Mouse (Mus musculus): ENCODE data around the gene Pld6. TPM values are rescaled to one million over a fixed set of nuclear protein-coding genes. Genes with fewer than 3 reads are reported as not detected.

Gene Pld6
- polyA plus RNA-seq, 1 experiment from 2014 or later, result 0.60 TPM

DNA sequence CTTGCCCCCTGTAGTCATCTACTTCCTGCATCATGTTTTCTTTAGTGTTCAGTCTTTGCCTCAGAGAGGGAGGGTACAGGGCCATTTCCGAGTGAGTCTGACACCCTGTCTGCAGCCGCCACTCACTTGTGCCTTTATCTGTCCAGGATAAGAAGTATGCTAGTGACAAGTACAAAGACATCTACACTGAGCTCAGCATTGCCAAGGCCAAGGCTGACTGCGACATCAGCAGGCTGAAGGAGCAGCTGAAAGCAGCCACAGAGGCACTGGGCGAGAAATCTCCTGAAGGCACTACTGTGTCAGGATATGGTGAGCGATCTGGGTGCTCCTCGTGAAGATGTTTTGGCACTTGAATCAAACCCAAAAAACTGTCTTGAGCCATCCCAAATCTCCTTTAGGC lies 17.7 kb downstream of the Pld6 start:
- 90% methylated on average over 6 of the region's 6 CpGs for WGBS
- Histone ChIP-seq H3K4me2 (ENCODE audit: low read depth) (no peak overlapping the region), H3K9ac (ENCODE audit: low read length) (no peak overlapping the region), H3K27me3 (ENCODE audit: control insufficient read depth, insufficient read depth, low read length) (no peaks in the 10 kb centered on the region), H3K4me3 (ENCODE audit: low read depth, low read length) (no peak overlapping the region), H3K36me3 (ENCODE audit: control insufficient read depth, insufficient read depth, low read length) (peaks cover 23% of the 10 kb centered on the region), H3K4me1 (ENCODE audit: control insufficient read depth, insufficient read depth, low read length) (no peaks in the 10 kb centered on the region), H3K27ac (ENCODE audit: low read depth, low read length) (no peak overlapping the region), H3K9me3 (ENCODE audit: control insufficient read depth, low read length) (no peaks in the 10 kb centered on the region)
- DNase-seq (ENCODE audit: low spot score) (no peak), ATAC-seq (ENCODE audit: insufficient read depth, low FRiP score, low TSS enrichment) (no peak)

DNA sequence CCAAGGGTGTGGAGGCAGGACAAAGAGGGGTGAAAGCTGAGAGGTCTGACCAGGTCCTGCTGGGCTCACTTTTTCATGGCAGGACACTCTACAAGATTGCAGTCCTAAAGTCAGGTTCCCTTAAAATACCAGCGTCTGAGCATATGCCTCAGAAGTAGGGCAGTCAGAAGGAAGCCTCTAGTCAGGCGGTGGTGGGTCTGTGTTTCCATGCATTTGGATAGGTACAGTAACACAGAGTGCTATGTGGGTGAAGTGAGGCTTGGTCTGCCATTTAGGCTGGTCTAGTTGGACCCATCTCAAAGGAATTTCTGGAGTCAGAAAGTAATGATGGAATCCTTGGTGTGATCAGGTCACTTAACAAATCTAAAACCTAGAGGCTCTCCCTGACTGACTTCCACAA lies 18.1 kb downstream of the Pld6 start:
- Histone ChIP-seq H3K27ac (ENCODE audit: low read depth, low read length) (no peak overlapping the region), H3K36me3 (ENCODE audit: control insufficient read depth, insufficient read depth, low read length) (peaks cover 23% of the 10 kb centered on the region), H3K4me3 (ENCODE audit: low read depth, low read length) (no peak overlapping the region), H3K9ac (ENCODE audit: low read length) (no peak overlapping the region), H3K4me2 (ENCODE audit: low read depth) (no peak overlapping the region), H3K4me1 (ENCODE audit: control insufficient read depth, insufficient read depth, low read length) (no peaks in the 10 kb centered on the region), H3K27me3 (ENCODE audit: control insufficient read depth, insufficient read depth, low read length) (no peaks in the 10 kb centered on the region), H3K9me3 (ENCODE audit: control insufficient read depth, low read length) (no peaks in the 10 kb centered on the region)
- DNase-seq (ENCODE audit: low spot score) (no peak), ATAC-seq (ENCODE audit: insufficient read depth, low FRiP score, low TSS enrichment) (no peak)
- WGBS, result 92% methylated on average over 2 of the region's 2 CpGs

DNA sequence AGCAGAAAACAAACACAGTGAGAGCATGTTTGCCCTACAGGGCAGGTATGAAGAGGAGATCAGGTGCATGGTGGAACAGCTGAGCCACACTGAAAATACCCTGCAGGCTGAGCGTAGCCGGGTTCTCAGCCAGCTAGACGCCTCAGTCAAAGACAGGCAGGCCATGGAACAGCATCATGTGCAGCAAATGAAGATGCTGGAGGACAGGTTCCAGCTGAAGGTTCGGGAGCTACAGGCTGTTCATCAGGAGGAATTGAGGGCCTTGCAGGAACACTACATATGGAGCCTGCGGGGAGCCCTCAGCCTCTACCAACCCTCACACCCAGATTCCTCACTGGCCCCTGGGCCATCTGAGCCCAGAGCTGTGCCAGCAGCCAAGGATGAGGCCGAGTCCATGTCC lies 26.6 kb downstream of the Pld6 start:
- 95% methylated on average over 6 of the region's 6 CpGs for WGBS
- no peak for DNase-seq (ENCODE audit: low spot score)
- H3K4me2 ChIP-seq (ENCODE audit: low read depth), result no peak overlapping the region

DNA sequence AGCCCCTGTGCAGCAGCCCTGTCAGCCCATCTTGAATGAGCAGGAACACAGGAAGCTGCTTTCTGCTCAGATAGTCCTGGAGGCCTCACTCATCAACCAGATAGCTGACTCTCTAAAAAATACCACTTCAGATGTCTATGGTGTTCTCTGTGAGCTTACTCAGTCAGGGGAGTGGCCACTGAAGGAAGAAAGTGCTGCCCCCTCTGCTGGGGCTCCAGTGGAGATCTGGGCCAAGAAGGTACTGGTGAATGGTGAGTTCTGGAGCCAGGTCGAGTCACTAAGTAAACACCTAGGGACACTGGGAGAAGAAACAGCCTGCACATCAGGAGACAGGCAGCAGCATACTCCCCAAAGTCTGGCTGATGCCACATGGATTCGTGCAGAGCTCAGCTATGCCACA lies 27.8 kb downstream of the Pld6 start:
- Histone ChIP-seq H3K27me3 (ENCODE audit: control insufficient read depth, insufficient read depth, low read length) (no peaks in the 10 kb centered on the region), H3K36me3 (ENCODE audit: control insufficient read depth, insufficient read depth, low read length) (peaks cover 21% of the 10 kb centered on the region)
- 84% methylated on average over 2 of the region's 2 CpGs for WGBS

More for the DNA sequence above, 26.6 kb downstream of the Pld6 start:
- Histone ChIP-seq H3K27ac (ENCODE audit: low read depth, low read length) (no peak overlapping the region), H3K36me3 (ENCODE audit: control insufficient read depth, insufficient read depth, low read length) (peaks cover 25% of the 10 kb centered on the region), H3K9me3 (ENCODE audit: control insufficient read depth, low read length) (no peaks in the 10 kb centered on the region), H3K4me3 (ENCODE audit: low read depth, low read length) (no peak overlapping the region), H3K4me1 (ENCODE audit: control insufficient read depth, insufficient read depth, low read length) (no peaks in the 10 kb centered on the region), H3K9ac (ENCODE audit: low read length) (no peak overlapping the region), H3K27me3 (ENCODE audit: control insufficient read depth, insufficient read depth, low read length) (no peaks in the 10 kb centered on the region)
- no peak for ATAC-seq (ENCODE audit: insufficient read depth, low FRiP score, low TSS enrichment)

DNA sequence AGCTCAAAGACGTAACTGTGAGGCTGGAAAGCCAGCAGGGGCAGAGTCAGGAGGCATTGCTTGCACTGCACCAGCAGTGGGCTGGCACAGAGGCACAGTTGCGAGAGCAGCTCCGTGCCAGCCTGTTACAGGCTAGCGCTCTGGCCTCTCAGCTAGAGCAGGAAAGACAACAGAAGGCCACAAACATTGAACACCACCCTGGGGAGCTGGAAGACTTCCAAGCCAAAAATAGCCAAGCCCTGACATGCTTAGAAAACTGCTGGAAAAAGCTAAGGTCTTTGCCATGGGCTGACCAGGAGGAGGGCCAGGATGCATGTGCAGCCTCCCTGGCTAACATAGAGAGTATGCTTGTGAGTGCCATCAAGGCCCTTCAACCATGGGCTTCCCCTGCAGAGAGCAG lies 28.3 kb downstream of the Pld6 start:
- H3K9me3 ChIP-seq (ENCODE audit: control insufficient read depth, low read length), result no peaks in the 10 kb centered on the region
- ATAC-seq (ENCODE audit: insufficient read depth, low FRiP score, low TSS enrichment), result no peak
- peaks cover 21% of the 10 kb centered on the region for H3K36me3 ChIP-seq (ENCODE audit: control insufficient read depth, insufficient read depth, low read length)
- H3K27me3 ChIP-seq (ENCODE audit: control insufficient read depth, insufficient read depth, low read length), result no peaks in the 10 kb centered on the region
- H3K27ac ChIP-seq (ENCODE audit: low read depth, low read length), result no peak overlapping the region
- DNase-seq (ENCODE audit: low spot score), result no peak
- H3K4me2 ChIP-seq (ENCODE audit: low read depth), result no peak overlapping the region
- H3K4me3 ChIP-seq (ENCODE audit: low read depth, low read length), result no peak overlapping the region
- H3K4me1 ChIP-seq (ENCODE audit: control insufficient read depth, insufficient read depth, low read length), result no peaks in the 10 kb centered on the region
- H3K9ac ChIP-seq (ENCODE audit: low read length), result no peak overlapping the region
- 93% methylated on average over 4 of the region's 4 CpGs for WGBS

More for the DNA sequence above, 27.8 kb downstream of the Pld6 start:
- DNase-seq (ENCODE audit: low spot score), result no peak
- no peak overlapping the region for H3K4me3 ChIP-seq (ENCODE audit: low read depth, low read length)
- no peaks in the 10 kb centered on the region for H3K9me3 ChIP-seq (ENCODE audit: control insufficient read depth, low read length)
- H3K4me1 ChIP-seq (ENCODE audit: control insufficient read depth, insufficient read depth, low read length), result no peaks in the 10 kb centered on the region
- H3K4me2 ChIP-seq (ENCODE audit: low read depth), result no peak overlapping the region
- no peak for ATAC-seq (ENCODE audit: insufficient read depth, low FRiP score, low TSS enrichment)
- no peak overlapping the region for H3K27ac ChIP-seq (ENCODE audit: low read depth, low read length)
- H3K9ac ChIP-seq (ENCODE audit: low read length), result no peak overlapping the region

DNA sequence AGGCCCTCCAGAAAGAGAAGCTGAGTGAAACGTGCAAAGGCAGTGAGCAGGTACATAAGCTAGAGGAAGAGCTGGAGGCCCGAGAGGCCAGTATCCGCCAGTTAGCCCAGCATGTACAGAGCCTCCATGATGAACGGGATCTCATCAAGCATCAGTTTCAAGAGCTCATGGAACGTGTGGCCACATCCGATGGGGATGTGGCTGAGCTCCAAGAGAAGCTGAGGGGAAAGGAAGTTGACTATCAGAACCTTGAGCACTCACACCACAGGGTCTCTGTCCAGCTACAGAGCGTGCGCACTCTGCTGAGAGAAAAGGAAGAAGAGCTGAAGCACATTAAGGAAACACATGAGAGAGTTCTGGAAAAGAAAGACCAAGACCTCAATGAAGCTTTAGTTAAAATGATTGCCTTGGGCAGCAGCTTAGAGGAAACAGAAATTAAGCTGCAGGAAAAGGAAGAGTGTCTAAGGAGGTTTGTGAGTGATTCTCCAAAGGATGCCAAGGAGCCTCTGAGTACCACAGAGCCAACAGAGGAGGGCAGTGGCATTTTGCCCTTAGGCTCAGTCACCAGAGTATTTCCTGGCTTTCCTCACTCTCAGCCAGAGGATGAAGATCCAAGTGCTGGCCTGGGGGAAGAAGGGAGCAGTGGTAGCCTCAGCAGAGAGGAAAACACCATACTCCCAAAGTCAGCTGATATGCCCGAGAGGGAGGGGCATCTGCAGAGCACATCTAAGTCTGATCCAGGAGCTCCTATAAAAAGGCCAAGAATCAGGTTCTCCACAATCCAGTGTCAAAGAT lies 29.1 kb downstream of the Pld6 start:
- H3K4me1 ChIP-seq (ENCODE audit: control insufficient read depth, insufficient read depth, low read length), result no peaks in the 10 kb centered on the region
- no peak for DNase-seq (ENCODE audit: low spot score)
- H3K9me3 ChIP-seq (ENCODE audit: control insufficient read depth, low read length), result no peaks in the 10 kb centered on the region
- no peak overlapping the region; the same call in 1 of the 2 replicates for H3K9ac ChIP-seq (ENCODE audit: low read length)
- peaks cover 18% of the 10 kb centered on the region for H3K36me3 ChIP-seq (ENCODE audit: control insufficient read depth, insufficient read depth, low read length)
- WGBS, result 91% methylated on average over 9 of the region's 9 CpGs
- no peak overlapping the region for H3K27ac ChIP-seq (ENCODE audit: low read depth, low read length)
- no peak for ATAC-seq (ENCODE audit: insufficient read depth, low FRiP score, low TSS enrichment)
- H3K27me3 ChIP-seq (ENCODE audit: control insufficient read depth, insufficient read depth, low read length), result no peaks in the 10 kb centered on the region
- no peak overlapping the region for H3K4me2 ChIP-seq (ENCODE audit: low read depth)
- H3K4me3 ChIP-seq (ENCODE audit: low read depth, low read length), result no peak overlapping the region

DNA sequence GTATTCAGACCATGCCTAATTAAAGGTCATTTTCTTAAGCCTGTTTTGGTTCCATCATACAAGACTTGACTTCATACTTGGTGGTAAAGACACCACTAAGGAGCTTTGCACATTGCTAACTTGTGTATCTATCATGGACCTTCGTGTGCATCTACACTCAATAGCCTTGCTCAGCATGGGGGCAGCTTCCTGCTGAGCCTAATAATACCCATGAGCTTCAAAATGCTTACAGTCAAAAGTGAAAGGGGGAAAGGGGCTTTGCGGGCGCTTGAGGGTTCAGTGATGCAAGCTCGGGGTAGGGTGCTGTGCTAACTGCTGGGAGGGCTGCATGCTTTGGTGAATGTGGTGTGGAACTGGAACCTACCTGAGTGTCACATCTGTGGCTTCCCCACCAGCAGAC lies 31.1 kb downstream of the Pld6 start:
- no peaks in the 10 kb centered on the region for H3K4me1 ChIP-seq (ENCODE audit: control insufficient read depth, insufficient read depth, low read length)
- no peak overlapping the region for H3K4me3 ChIP-seq (ENCODE audit: low read depth, low read length)
- DNase-seq (ENCODE audit: low spot score), result no peak
- ATAC-seq (ENCODE audit: insufficient read depth, low FRiP score, low TSS enrichment), result no peak
- WGBS, result 79% methylated on average over 4 of the region's 4 CpGs
- no peaks in the 10 kb centered on the region for H3K27me3 ChIP-seq (ENCODE audit: control insufficient read depth, insufficient read depth, low read length)
- no peak overlapping the region for H3K4me2 ChIP-seq (ENCODE audit: low read depth)
- H3K9me3 ChIP-seq (ENCODE audit: control insufficient read depth, low read length), result no peaks in the 10 kb centered on the region
- H3K27ac ChIP-seq (ENCODE audit: low read depth, low read length), result no peak overlapping the region
- no peak overlapping the region for H3K9ac ChIP-seq (ENCODE audit: low read length)
- peaks cover 23% of the 10 kb centered on the region for H3K36me3 ChIP-seq (ENCODE audit: control insufficient read depth, insufficient read depth, low read length)

DNA sequence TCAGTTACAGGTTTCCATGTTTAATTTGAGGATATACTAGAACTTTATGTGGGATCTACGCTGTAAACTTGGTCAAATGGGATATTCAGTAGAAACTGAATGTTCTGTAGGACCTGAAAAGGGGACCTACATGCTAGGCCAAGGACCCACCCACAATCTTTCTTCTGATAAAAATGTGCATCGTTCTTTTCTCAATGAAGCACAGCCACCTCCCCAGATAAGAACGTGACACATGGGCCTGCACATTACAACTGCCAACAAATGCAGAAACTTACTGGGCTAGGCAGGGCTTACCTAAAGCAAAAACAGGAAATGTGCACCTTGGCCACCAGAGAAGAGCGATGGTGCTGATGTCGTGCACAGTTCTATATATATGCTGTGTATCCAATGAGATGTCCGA lies 32.9 kb downstream of the Pld6 start:
- 96% methylated on average over 6 of the region's 6 CpGs for WGBS
- H3K36me3 ChIP-seq (ENCODE audit: control insufficient read depth, insufficient read depth, low read length), result peaks cover 21% of the 10 kb centered on the region

DNA sequence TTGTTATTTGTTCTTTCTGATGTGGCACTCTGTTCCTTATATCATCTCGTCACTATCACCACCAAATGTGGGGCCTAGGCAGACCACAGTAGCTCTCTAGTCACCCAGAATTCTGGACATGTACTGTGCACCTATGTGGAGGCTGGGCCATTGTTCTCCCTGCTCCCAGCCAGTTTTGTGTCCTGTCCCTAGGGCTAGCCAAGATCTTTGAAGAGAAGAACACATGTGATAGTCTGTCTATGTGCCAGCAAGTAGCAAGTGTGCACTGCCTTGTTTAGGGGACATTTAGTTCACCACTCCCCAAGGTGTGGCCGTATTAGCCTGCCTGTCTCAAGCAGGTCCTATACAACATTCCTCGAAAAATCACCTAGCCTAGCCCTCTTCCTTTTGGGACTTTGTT lies 38.4 kb downstream of the Pld6 start:
- H3K4me3 ChIP-seq (ENCODE audit: low read depth, low read length), result no peak overlapping the region
- H3K9ac ChIP-seq (ENCODE audit: low read length), result no peak overlapping the region
- H3K4me2 ChIP-seq (ENCODE audit: low read depth), result no peak overlapping the region
- DNase-seq (ENCODE audit: low spot score) (no peak), ATAC-seq (ENCODE audit: insufficient read depth, low FRiP score, low TSS enrichment) (no peak)
- no peaks in the 10 kb centered on the region for H3K4me1 ChIP-seq (ENCODE audit: control insufficient read depth, insufficient read depth, low read length)
- H3K36me3 ChIP-seq (ENCODE audit: control insufficient read depth, insufficient read depth, low read length), result peaks cover 10% of the 10 kb centered on the region
- no peaks in the 10 kb centered on the region for H3K9me3 ChIP-seq (ENCODE audit: control insufficient read depth, low read length)
- 91% methylated on average over 3 of the region's 3 CpGs for WGBS
- no peak overlapping the region for H3K27ac ChIP-seq (ENCODE audit: low read depth, low read length)
- H3K27me3 ChIP-seq (ENCODE audit: control insufficient read depth, insufficient read depth, low read length), result no peaks in the 10 kb centered on the region

More for the DNA sequence above, 32.9 kb downstream of the Pld6 start:
- no peak overlapping the region for H3K27ac ChIP-seq (ENCODE audit: low read depth, low read length)
- no peak overlapping the region for H3K4me2 ChIP-seq (ENCODE audit: low read depth)
- H3K27me3 ChIP-seq (ENCODE audit: control insufficient read depth, insufficient read depth, low read length), result no peaks in the 10 kb centered on the region
- H3K9me3 ChIP-seq (ENCODE audit: control insufficient read depth, low read length), result no peaks in the 10 kb centered on the region
- ATAC-seq (ENCODE audit: insufficient read depth, low FRiP score, low TSS enrichment), result no peak
- no peaks in the 10 kb centered on the region for H3K4me1 ChIP-seq (ENCODE audit: control insufficient read depth, insufficient read depth, low read length)
- no peak for DNase-seq (ENCODE audit: low spot score)
- no peak overlapping the region for H3K9ac ChIP-seq (ENCODE audit: low read length)
- H3K4me3 ChIP-seq (ENCODE audit: low read depth, low read length), result no peak overlapping the region
